Mouse (Mus musculus): ENCODE results near the gene Eef2. TPM values are rescaled to one million over a fixed set of nuclear protein-coding genes. Genes with fewer than 3 reads are reported as not detected.
A peak's percentile ranks its signal among the peaks of the same experiment; 100 is the strongest.

Eef2 gene
- polyA plus RNA-seq, 1 experiment from 2014 or later = 549 TPM

DNA sequence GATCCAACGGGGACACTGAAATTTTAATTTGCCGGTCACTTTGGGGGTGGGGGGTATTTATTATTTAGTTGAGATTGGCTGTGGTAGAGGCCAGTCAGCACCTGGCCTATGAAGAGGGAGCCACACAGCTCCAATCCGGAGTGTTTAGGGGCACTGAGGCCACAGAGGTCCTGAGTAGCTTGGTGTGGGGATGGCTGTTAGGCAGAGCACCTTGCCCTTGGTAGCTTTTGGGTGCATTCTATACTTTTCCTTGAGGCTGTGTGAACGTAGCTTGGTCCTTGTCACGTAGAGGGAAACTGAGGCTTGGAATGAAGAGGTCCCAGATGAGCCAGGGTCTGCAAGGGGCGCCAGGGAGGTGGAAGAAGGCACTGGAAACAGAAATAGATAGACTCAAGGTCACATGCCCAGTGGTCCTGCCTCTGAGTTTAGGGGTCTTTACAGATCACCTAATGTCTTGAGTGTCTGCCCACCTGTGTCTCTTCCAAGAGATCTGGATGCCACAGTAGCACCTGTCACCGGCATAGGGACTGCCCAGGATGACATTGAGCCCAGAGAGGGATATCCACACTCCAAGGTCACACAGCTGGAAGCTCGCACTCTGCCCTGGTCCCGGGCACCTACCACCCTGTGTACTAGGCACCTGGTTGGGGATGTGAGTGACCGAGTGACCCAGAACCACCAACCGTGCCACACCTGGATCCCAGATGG lies 37.5 kb upstream of the Eef2 start:
- peaks cover 39% of the 10 kb centered on the region for H3K4me1 ChIP-seq (ENCODE audit: control insufficient read depth, insufficient read depth, low read length)
- DNase-seq (ENCODE audit: low spot score) (no peak), ATAC-seq (ENCODE audit: low read depth) (no peak)
- peaks cover 7% of the 10 kb centered on the region for H3K36me3 ChIP-seq (ENCODE audit: control insufficient read depth, insufficient read depth, low read length)
- 0 out of 2 replicates have a peak overlapping the region, but pooled peaks have one; percentile 91 for H3K27ac ChIP-seq (replicated peaks; ENCODE audit: low read depth, low read length)
- peaks cover 17% of the 10 kb centered on the region for H3K27me3 ChIP-seq (replicated peaks; ENCODE audit: control insufficient read depth, insufficient read depth, low read length)
- H3K9ac ChIP-seq (ENCODE audit: low read depth, low read length) = peak overlapping the region; percentile 94
- H3K4me3 ChIP-seq (ENCODE audit: low read depth, low read length) = peak overlapping the region; percentile 88
- H3K4me2 ChIP-seq (ENCODE audit: low read depth, low read length) = peak overlapping the region; percentile 92
- H3K9me3 ChIP-seq (ENCODE audit: control insufficient read depth, low read length) = no peaks in the 10 kb centered on the region
- WGBS = 49% methylated on average over 11 of the region's 11 CpGs

DNA sequence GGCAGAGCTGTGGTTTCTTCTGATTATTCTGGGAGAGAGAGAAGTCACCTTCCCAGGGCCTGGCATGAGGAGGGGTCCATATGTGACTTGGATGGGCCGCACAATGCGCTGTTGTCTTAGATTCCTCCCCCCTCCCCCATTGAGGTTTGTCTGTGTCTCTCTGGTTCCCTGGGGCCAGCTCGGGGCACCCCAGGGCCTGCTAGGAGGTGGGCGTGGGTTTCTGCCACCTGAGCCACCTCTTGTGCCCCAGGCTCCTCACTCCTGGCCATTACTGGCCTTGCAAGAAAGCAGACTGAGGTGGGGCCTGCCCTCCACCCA lies 36.9 kb upstream of the Eef2 start:
- Histone ChIP-seq H3K9me3 (ENCODE audit: control insufficient read depth, low read length) (no peaks in the 10 kb centered on the region), H3K4me1 (ENCODE audit: control insufficient read depth, insufficient read depth, low read length) (peaks cover 35% of the 10 kb centered on the region), H3K27me3 (replicated peaks; ENCODE audit: control insufficient read depth, insufficient read depth, low read length) (peaks cover 12% of the 10 kb centered on the region), H3K4me2 (ENCODE audit: low read depth, low read length) (peak overlapping the region; percentile 92), H3K27ac (replicated peaks; ENCODE audit: low read depth, low read length) (no peak overlapping the region), H3K36me3 (ENCODE audit: control insufficient read depth, insufficient read depth, low read length) (peaks cover 12% of the 10 kb centered on the region), H3K4me3 (ENCODE audit: low read depth, low read length) (peak overlapping the region; percentile 20; the same call in 1 of the 2 replicates), H3K9ac (ENCODE audit: low read depth, low read length) (peak overlapping the region; percentile 30)
- DNase-seq (ENCODE audit: low spot score) (no peak), ATAC-seq (ENCODE audit: low read depth) (no peak)
- WGBS = 50% methylated on average over 4 of the region's 4 CpGs

DNA sequence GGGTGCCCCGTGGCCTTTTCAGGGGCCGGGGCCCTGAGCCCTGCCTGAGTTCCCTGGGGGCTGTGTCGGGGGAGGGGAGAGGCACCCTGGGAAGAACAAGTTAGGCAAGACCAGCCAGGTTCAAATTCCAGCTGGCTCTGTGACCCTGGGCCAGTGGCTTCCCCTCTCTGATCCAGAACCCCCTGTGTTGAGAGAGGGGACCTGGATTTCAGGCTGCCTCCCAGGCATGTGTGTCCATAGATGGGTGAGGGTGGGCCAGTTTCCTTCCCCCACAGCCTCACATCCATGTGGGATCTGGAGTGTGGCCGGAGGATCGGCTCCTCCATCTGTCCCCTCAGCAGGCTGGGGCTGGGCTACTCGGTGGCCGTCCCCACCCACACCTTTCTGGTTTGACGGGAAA lies 36.4 kb upstream of the Eef2 start:
- Histone ChIP-seq H3K27ac (replicated peaks; ENCODE audit: low read depth, low read length) (peak overlapping the region; percentile 56; the same call in 1 of the 2 replicates), H3K36me3 (ENCODE audit: control insufficient read depth, insufficient read depth, low read length) (peaks cover 17% of the 10 kb centered on the region), H3K27me3 (replicated peaks; ENCODE audit: control insufficient read depth, insufficient read depth, low read length) (peaks cover 7% of the 10 kb centered on the region), H3K9ac (ENCODE audit: low read depth, low read length) (peak overlapping the region; percentile 30), H3K4me2 (ENCODE audit: low read depth, low read length) (peak overlapping the region; percentile 92), H3K9me3 (ENCODE audit: control insufficient read depth, low read length) (no peaks in the 10 kb centered on the region), H3K4me3 (ENCODE audit: low read depth, low read length) (peak overlapping the region; percentile 20), H3K4me1 (ENCODE audit: control insufficient read depth, insufficient read depth, low read length) (peaks cover 35% of the 10 kb centered on the region)
- WGBS = 47% methylated on average over 8 of the region's 8 CpGs
- ATAC-seq (ENCODE audit: low read depth) (no peak), DNase-seq (ENCODE audit: low spot score) (no peak)

DNA sequence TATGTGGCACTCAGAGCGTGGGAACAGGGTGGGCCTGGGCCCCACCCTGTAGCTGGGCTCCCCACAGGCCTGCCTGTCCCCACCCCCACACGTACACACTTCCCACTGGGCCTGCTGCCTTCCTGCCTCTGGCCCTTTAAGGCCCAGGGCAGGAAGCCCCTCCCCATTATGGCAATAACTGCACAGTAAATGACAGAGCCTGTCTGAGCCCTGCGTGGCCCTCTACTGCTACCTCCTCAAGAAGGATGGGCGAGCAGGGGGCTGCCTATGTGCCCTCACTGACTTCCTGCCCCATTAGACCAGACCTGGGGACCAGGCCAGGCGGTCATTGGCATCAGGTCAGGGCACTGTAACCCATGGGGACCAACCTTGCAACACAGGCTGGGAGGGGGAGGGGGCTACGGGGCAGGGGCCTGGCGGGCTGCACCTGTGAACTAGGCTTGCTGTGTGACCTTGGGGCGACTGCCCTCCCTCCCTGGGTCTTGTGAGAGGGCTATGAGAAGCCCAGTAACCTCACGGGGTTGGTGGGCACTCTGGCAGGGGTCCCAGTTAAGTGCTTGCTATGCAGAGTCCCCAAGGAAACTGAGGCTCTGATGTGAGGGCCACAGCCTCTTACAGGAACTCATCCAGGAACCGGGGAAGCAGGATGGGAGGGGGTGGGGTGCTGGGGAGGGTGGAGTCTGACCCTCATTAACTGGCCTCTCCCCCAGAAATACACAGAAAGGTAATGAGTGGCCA lies 35.5 kb upstream of the Eef2 start:
- peak overlapping the region; percentile 92 for H3K4me2 ChIP-seq (ENCODE audit: low read depth, low read length)
- no peak for DNase-seq (ENCODE audit: low spot score)
- no peaks in the 10 kb centered on the region for H3K27me3 ChIP-seq (replicated peaks; ENCODE audit: control insufficient read depth, insufficient read depth, low read length)
- peak overlapping the region; percentile 20 for H3K4me3 ChIP-seq (ENCODE audit: low read depth, low read length)
- peaks cover 26% of the 10 kb centered on the region for H3K36me3 ChIP-seq (ENCODE audit: control insufficient read depth, insufficient read depth, low read length)
- H3K9me3 ChIP-seq (ENCODE audit: control insufficient read depth, low read length) = no peaks in the 10 kb centered on the region
- WGBS = 45% methylated on average over 8 of the region's 10 CpGs
- H3K27ac ChIP-seq (replicated peaks; ENCODE audit: low read depth, low read length) = peak overlapping the region; percentile 56
- no peak for ATAC-seq (ENCODE audit: low read depth)
- peak overlapping the region; percentile 46; the same call in 1 of the 2 replicates for H3K9ac ChIP-seq (ENCODE audit: low read depth, low read length)
- peaks cover 31% of the 10 kb centered on the region for H3K4me1 ChIP-seq (ENCODE audit: control insufficient read depth, insufficient read depth, low read length)

DNA sequence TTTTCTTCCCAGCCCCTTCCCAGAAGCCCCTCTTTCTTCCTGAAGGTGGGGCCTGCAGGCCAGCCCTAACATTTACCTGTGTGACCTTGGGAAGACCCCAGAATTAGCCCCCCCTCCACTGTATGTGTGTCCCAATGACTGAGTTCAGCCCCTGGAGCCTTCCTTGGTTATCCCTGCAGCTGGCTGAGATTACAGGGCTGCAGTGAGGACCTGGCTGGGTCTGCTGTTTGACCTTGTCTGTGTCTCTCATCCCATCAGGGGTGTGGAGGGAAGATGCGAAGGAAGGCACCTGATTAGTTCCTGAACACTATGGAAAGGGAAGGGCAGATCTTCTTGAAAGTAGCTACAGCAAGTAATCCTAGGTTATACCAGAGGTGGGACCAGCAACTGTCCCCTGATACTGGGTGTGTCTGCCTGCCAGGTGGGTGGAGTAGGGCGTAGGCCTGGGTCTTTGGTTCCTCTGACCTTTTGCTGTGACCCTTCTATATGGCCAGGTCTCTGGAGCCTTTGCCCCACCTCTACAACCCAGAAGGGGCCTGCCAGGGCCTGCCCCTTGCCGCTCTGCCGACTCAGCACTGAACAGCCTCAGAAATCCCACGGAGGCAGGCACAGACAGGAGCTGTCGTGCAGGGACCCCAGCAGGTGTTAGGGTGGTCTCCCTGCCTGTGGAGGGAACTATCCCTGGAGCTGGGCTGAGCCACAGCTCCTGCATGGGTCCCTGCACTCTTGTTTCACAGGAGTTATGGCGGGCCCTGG lies 34.8 kb upstream of the Eef2 start:
- H3K27ac ChIP-seq (replicated peaks; ENCODE audit: low read depth, low read length) = peak overlapping the region; percentile 34; the same call in 1 of the 2 replicates
- peak overlapping the region; percentile 92; the same call in 1 of the 2 replicates for H3K4me2 ChIP-seq (ENCODE audit: low read depth, low read length)

DNA sequence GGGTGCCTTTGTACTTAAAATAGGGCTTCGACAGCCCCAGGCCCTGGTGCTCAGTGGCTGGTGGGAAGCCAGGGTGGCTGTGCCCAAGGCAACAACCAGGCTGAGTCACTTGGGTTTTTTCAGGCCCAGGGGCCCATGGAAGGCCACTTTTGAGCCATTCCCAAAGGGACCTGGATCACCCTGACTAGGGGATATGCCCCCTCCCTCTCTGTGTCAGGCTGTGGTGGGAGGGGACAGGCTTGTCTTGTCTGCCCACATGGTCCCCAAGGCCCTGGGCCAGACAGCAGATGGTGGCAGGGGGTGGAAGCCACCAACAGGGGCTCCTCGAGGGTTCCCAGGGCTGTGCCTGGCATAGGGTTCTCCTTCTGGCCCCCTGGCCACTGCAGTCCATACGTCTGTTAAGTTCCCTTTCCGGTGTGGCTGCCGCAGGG lies 33.9 kb upstream of the Eef2 start:
- Histone ChIP-seq H3K27me3 (replicated peaks; ENCODE audit: control insufficient read depth, insufficient read depth, low read length) (no peaks in the 10 kb centered on the region), H3K9ac (ENCODE audit: low read depth, low read length) (peak overlapping the region; percentile 25; the same call in 1 of the 2 replicates), H3K36me3 (ENCODE audit: control insufficient read depth, insufficient read depth, low read length) (peaks cover 42% of the 10 kb centered on the region), H3K4me2 (ENCODE audit: low read depth, low read length) (no peak overlapping the region), H3K4me3 (ENCODE audit: low read depth, low read length) (no peak overlapping the region), H3K4me1 (ENCODE audit: control insufficient read depth, insufficient read depth, low read length) (peaks cover 31% of the 10 kb centered on the region), H3K9me3 (ENCODE audit: control insufficient read depth, low read length) (no peaks in the 10 kb centered on the region), H3K27ac (replicated peaks; ENCODE audit: low read depth, low read length) (no peak overlapping the region; the same call in 1 of the 2 replicates)
- no peak for ATAC-seq (ENCODE audit: low read depth)
- DNase-seq (ENCODE audit: low spot score) = no peak
- 72% methylated on average over 5 of the region's 5 CpGs for WGBS

More for the DNA sequence above, 34.8 kb upstream of the Eef2 start:
- no peak overlapping the region for H3K9ac ChIP-seq (ENCODE audit: low read depth, low read length)
- ATAC-seq (ENCODE audit: low read depth) = no peak
- 79% methylated on average over 4 of the region's 7 CpGs for WGBS
- no peak overlapping the region for H3K4me3 ChIP-seq (ENCODE audit: low read depth, low read length)
- peaks cover 33% of the 10 kb centered on the region for H3K36me3 ChIP-seq (ENCODE audit: control insufficient read depth, insufficient read depth, low read length)
- no peak for DNase-seq (ENCODE audit: low spot score)
- H3K27me3 ChIP-seq (replicated peaks; ENCODE audit: control insufficient read depth, insufficient read depth, low read length) = no peaks in the 10 kb centered on the region
- peaks cover 31% of the 10 kb centered on the region for H3K4me1 ChIP-seq (ENCODE audit: control insufficient read depth, insufficient read depth, low read length)
- no peaks in the 10 kb centered on the region for H3K9me3 ChIP-seq (ENCODE audit: control insufficient read depth, low read length)

DNA sequence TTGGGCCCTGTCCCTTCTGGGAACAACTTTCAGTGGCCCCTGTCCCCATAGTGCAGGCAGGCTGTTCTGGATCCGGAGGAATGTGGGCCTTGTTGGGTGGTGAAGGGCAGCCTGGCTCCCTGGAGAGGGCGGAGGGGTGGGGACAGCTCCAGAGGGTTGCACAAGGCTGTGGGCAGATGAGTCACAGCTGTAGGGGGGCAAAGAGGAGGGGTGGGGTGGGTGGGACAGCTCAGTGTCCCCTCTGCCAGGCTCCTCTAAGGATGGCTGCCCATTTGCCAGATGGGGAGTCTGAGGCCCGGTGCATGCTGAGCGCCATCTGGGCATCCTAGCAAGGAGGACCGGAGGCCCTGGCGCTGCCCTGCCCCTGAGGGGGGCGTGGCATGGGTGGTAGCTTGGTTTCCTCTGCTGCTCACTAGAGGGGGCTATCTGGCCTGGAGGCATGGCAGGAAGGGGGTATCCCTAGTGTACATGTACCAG lies 33.2 kb upstream of the Eef2 start:
- Histone ChIP-seq H3K27ac (replicated peaks; ENCODE audit: low read depth, low read length) (no peak overlapping the region), H3K4me2 (ENCODE audit: low read depth, low read length) (no peak overlapping the region), H3K4me3 (ENCODE audit: low read depth, low read length) (no peak overlapping the region), H3K9ac (ENCODE audit: low read depth, low read length) (0 out of 2 replicates have a peak overlapping the region, but pooled peaks have one; percentile 25), H3K4me1 (ENCODE audit: control insufficient read depth, insufficient read depth, low read length) (peaks cover 29% of the 10 kb centered on the region), H3K9me3 (ENCODE audit: control insufficient read depth, low read length) (no peaks in the 10 kb centered on the region), H3K27me3 (replicated peaks; ENCODE audit: control insufficient read depth, insufficient read depth, low read length) (no peaks in the 10 kb centered on the region), H3K36me3 (ENCODE audit: control insufficient read depth, insufficient read depth, low read length) (peaks cover 48% of the 10 kb centered on the region)
- WGBS = 74% methylated on average over 4 of the region's 7 CpGs
- DNase-seq (ENCODE audit: low spot score) (no peak), ATAC-seq (ENCODE audit: low read depth) (no peak)

DNA sequence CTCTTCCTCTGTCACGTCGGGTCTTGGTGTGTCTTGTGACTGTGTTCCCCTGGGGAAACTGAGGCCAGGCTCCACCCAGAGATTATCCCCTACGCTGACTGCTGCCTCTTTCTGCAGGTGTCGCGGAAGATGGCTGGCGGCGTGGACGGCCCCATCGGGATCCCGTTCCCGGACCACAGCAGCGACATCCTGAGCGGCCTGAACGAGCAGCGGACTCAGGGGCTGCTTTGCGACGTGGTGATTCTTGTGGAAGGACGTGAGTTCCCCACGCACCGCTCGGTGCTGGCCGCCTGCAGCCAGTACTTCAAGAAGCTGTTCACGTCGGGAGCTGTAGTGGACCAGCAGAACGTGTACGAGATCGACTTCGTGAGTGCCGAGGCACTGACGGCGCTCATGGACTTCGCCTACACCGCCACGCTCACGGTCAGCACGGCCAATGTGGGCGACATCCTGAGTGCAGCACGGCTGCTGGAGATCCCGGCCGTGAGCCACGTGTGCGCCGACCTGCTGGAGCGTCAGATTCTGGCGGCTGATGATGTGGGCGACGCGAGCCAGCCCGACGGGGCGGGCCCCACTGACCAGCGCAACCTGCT lies 32.5 kb upstream of the Eef2 start:
- no peaks in the 10 kb centered on the region for H3K9me3 ChIP-seq (ENCODE audit: control insufficient read depth, low read length)
- 97% methylated on average over 52 of the region's 52 CpGs for WGBS
- DNase-seq (ENCODE audit: low spot score) (no peak), ATAC-seq (ENCODE audit: low read depth) (no peak)
- H3K27me3 ChIP-seq (replicated peaks; ENCODE audit: control insufficient read depth, insufficient read depth, low read length) = no peaks in the 10 kb centered on the region
- H3K4me3 ChIP-seq (ENCODE audit: low read depth, low read length) = no peak overlapping the region
- H3K4me2 ChIP-seq (ENCODE audit: low read depth, low read length) = no peak overlapping the region
- H3K36me3 ChIP-seq (ENCODE audit: control insufficient read depth, insufficient read depth, low read length) = peaks cover 56% of the 10 kb centered on the region
- peaks cover 22% of the 10 kb centered on the region for H3K4me1 ChIP-seq (ENCODE audit: control insufficient read depth, insufficient read depth, low read length)
- no peak overlapping the region for H3K9ac ChIP-seq (ENCODE audit: low read depth, low read length)
- H3K27ac ChIP-seq (replicated peaks; ENCODE audit: low read depth, low read length) = no peak overlapping the region

All from embryonic facial prominence, embryonic 14.5 days (tissue).